Mouse (Mus musculus): ENCODE measurements at regions not wholly inside any gene's neighbourhood (a gene's known extent, or its start where the extent isn't known, plus 50 kb on each side); places are given as distances from the start of the nearest gene placed in this dataset.

DNA sequence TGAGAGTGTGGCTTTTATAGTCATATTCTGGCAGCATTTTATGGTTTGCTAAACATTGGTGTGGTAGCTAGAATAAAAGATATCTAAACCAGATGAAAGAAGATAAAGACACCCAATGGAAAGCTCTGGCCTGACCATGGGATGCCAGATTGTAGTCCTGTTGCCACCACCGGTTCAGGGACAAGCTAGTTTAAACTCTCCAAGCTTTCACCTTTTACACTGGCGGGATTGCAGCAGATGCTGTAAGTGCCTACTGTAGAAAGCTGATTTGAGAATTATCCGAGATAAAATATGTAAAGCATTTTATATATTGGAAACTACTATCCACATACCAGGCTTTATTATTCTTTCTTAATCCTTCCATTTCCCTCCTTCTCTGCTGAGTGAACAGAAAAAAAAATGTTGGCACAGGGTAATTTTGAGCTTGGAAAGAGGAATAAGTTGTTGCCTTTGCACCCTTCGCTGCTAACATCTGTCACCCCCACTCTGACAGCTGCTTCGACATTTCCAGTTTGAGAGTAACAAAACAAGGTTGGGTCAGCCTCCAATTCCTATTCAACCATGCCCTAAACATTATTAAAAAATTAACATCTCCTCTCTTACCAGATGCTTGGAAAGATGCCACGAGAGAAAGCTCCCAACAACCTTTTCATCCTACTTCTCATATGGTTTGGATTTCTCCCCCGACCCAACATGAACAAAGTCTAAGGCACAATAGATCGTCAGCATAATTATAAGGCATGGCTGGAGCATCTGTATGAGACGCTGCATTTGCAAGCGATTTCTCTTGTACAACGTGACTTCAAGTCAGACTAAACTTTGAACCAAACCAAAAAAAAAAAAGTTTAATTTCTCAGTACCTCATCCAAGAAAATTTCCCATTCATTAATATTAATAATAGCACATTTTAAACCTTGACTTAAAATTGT lies 287.8 kb downstream of the Etaa1 start:
- Histone ChIP-seq H3K27me3 (ENCODE audit: control insufficient read depth, insufficient read depth, low read length) (no peaks in the 10 kb centered on the region), H3K9ac (ENCODE audit: low read length) (no peak overlapping the region)
- WGBS = 77% methylated on average over 11 of the region's 11 CpGs

GRCm38 (mm10) chr11:17680998-17681397 lies 272.7 kb downstream of the Etaa1 start:
- Histone ChIP-seq H3K9me3 (ENCODE audit: control insufficient read depth, low read length) (peaks cover 5% of the 10 kb centered on the region), H3K4me3 (ENCODE audit: control insufficient read depth in 1 of 2, insufficient read depth in 1 of 2, low read depth in 1 of 2, low read length in 2 of 2) (no peak overlapping the region), H3K27ac (replicated peaks in 1 of 2; ENCODE audit: control insufficient read depth in 1 of 2, insufficient read depth in 1 of 2, low read depth in 2 of 2, low read length in 2 of 2) (no peak overlapping the region), H3K4me1 (ENCODE audit: control insufficient read depth in 2 of 2, insufficient read depth in 2 of 2, low read length in 2 of 2) (no peaks in the 10 kb centered on the region; a peak in 2 of 4 replicates), H3K27me3 (ENCODE audit: control insufficient read depth, insufficient read depth, low read length) (no peaks in the 10 kb centered on the region), H3K36me3 (ENCODE audit: control insufficient read depth, insufficient read depth, low read length) (no peaks in the 10 kb centered on the region), H3K9ac (ENCODE audit: low read length) (no peak overlapping the region), H3K4me2 (ENCODE audit: low read length) (no peak overlapping the region)
- WGBS = 73% methylated on average over 4 of the region's 4 CpGs
- no peak for ATAC-seq (ENCODE audit: insufficient number of reproducible peaks, insufficient read depth, low FRiP score, low read depth)

More for the DNA sequence above, 287.8 kb downstream of the Etaa1 start:
- Histone ChIP-seq H3K4me2 (ENCODE audit: low read length) (no peak overlapping the region), H3K9me3 (ENCODE audit: control insufficient read depth, low read length) (no peaks in the 10 kb centered on the region), H3K27ac (replicated peaks in 1 of 2; ENCODE audit: control insufficient read depth in 1 of 2, insufficient read depth in 1 of 2, low read depth in 2 of 2, low read length in 2 of 2) (no peak overlapping the region), H3K4me3 (ENCODE audit: control insufficient read depth in 1 of 2, insufficient read depth in 1 of 2, low read depth in 1 of 2, low read length in 2 of 2) (no peak overlapping the region), H3K4me1 (ENCODE audit: control insufficient read depth in 2 of 2, insufficient read depth in 2 of 2, low read length in 2 of 2) (peaks cover 4 to 12% of the 10 kb centered on the region in 2 experiments), H3K36me3 (ENCODE audit: control insufficient read depth, insufficient read depth, low read length) (no peaks in the 10 kb centered on the region)
- ATAC-seq (ENCODE audit: insufficient number of reproducible peaks, insufficient read depth, low FRiP score, low read depth) = no peak

DNA sequence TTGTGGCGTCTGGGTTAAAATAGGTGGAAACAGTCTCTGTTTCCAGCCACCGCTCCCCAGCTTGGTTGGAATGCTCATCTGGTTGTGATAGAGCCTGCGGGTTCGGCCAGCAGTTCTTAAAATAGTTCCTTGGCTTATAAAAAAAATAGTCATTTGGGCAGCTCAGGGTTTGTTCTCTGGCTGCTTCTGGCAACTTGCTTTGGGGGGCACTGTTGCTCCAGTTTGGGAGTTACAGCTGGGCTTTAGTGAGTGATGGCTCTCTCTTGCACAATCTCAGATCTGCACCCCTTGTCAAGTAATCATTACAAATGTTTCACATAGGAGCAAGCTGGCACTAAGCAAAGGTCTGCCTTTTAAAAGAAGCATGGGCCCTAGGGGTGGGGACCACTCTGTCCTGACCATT lies 268.0 kb downstream of the Etaa1 start:
- Histone ChIP-seq H3K27ac (replicated peaks in 1 of 2; ENCODE audit: control insufficient read depth in 1 of 2, insufficient read depth in 1 of 2, low read depth in 2 of 2, low read length in 2 of 2) (peak overlapping the region; percentile 8 to 51; a peak in 1 of 4 replicates), H3K4me2 (ENCODE audit: low read length) (peak overlapping the region; percentile 38), H3K27me3 (ENCODE audit: control insufficient read depth, insufficient read depth, low read length) (no peaks in the 10 kb centered on the region)

DNA sequence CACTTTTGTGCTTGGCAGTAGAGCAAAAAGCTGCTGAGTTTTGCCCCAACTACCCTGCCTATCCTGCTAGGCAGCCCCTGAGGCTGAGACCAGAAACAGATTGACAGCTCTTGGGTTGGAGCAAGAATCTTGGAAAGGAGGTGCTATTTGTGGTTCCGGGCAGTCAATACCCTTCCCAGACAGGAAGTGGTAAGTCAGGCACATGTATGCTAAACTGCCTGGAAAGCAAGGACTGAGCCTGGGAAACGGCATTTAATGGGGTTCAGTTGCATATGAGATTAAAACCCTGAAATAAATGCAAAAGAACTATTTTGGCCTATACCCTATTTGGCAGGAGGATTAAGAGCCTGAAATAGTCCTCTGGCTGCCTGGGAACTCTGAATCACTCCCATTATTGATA lies 266.9 kb downstream of the Etaa1 start:
- Histone ChIP-seq H3K9ac (ENCODE audit: low read length) (no peak overlapping the region), H3K9me3 (ENCODE audit: control insufficient read depth, low read length) (peaks cover 5% of the 10 kb centered on the region), H3K4me2 (ENCODE audit: low read length) (no peak overlapping the region), H3K27ac (replicated peaks in 1 of 2; ENCODE audit: control insufficient read depth in 1 of 2, insufficient read depth in 1 of 2, low read depth in 2 of 2, low read length in 2 of 2) (peak overlapping the region; percentile 52 to 55; a peak in 3 of 4 replicates), H3K4me1 (ENCODE audit: control insufficient read depth in 2 of 2, insufficient read depth in 2 of 2, low read length in 2 of 2) (peaks cover 4 to 7% of the 10 kb centered on the region in 2 experiments), H3K27me3 (ENCODE audit: control insufficient read depth, insufficient read depth, low read length) (no peaks in the 10 kb centered on the region), H3K4me3 (ENCODE audit: control insufficient read depth in 1 of 2, insufficient read depth in 1 of 2, low read depth in 1 of 2, low read length in 2 of 2) (no peak overlapping the region), H3K36me3 (ENCODE audit: control insufficient read depth, insufficient read depth, low read length) (no peaks in the 10 kb centered on the region)
- WGBS = 50% methylated on average over 2 of the region's 2 CpGs
- ATAC-seq (ENCODE audit: insufficient number of reproducible peaks, insufficient read depth, low FRiP score, low read depth) = no peak

More for the DNA sequence above, 268.0 kb downstream of the Etaa1 start:
- H3K4me1 ChIP-seq (ENCODE audit: control insufficient read depth in 2 of 2, insufficient read depth in 2 of 2, low read length in 2 of 2) = peaks cover 4 to 7% of the 10 kb centered on the region in 2 experiments
- H3K36me3 ChIP-seq (ENCODE audit: control insufficient read depth, insufficient read depth, low read length) = no peaks in the 10 kb centered on the region
- ATAC-seq (ENCODE audit: insufficient number of reproducible peaks, insufficient read depth, low FRiP score, low read depth) = peak; percentile 72; the same call in 1 of the 2 replicates
- H3K9ac ChIP-seq (ENCODE audit: low read length) = no peak overlapping the region
- H3K9me3 ChIP-seq (ENCODE audit: control insufficient read depth, low read length) = peaks cover 5% of the 10 kb centered on the region
- no peak overlapping the region for H3K4me3 ChIP-seq (ENCODE audit: control insufficient read depth in 1 of 2, insufficient read depth in 1 of 2, low read depth in 1 of 2, low read length in 2 of 2)
- 7% methylated on average over 4 of the region's 4 CpGs for WGBS

DNA sequence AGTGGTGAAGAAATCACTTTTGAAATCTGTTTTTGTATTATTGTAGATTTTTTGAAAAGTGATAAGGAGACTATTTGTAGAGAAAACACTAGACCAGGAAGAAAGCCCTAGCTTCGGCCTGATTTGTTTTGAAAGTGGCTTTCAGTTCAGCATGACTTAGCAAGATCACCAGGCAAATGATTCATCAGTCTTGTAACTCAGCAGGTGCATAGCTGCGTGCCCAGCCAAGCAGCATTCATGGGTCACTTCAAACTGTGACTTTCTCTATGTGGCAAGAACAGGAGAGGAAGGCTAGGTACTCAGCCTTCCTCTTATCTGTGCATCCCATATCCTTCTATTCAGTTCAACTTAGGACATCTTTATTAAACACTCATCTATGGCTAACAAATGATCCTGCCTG lies 259.5 kb downstream of the Etaa1 start:
- 54% methylated on average over 2 of the region's 2 CpGs for WGBS
- no peak overlapping the region for H3K9ac ChIP-seq (ENCODE audit: low read length)
- no peaks in the 10 kb centered on the region for H3K36me3 ChIP-seq (ENCODE audit: control insufficient read depth, insufficient read depth, low read length)
- H3K9me3 ChIP-seq (ENCODE audit: control insufficient read depth, low read length) = no peaks in the 10 kb centered on the region
- ATAC-seq (ENCODE audit: insufficient number of reproducible peaks, insufficient read depth, low FRiP score, low read depth) = no peak
- H3K4me2 ChIP-seq (ENCODE audit: low read length) = no peak overlapping the region
- H3K27ac ChIP-seq (replicated peaks in 1 of 2; ENCODE audit: control insufficient read depth in 1 of 2, insufficient read depth in 1 of 2, low read depth in 2 of 2, low read length in 2 of 2) = no peak overlapping the region
- H3K27me3 ChIP-seq (ENCODE audit: control insufficient read depth, insufficient read depth, low read length) = no peaks in the 10 kb centered on the region
- no peak overlapping the region for H3K4me3 ChIP-seq (ENCODE audit: control insufficient read depth in 1 of 2, insufficient read depth in 1 of 2, low read depth in 1 of 2, low read length in 2 of 2)
- no peaks in the 10 kb centered on the region for H3K4me1 ChIP-seq (ENCODE audit: control insufficient read depth in 2 of 2, insufficient read depth in 2 of 2, low read length in 2 of 2)

GRCm38 (mm10) chr11:17708769-17709168 lies 244.9 kb downstream of the Etaa1 start:
- Histone ChIP-seq H3K4me1 (ENCODE audit: control insufficient read depth in 2 of 2, insufficient read depth in 2 of 2, low read length in 2 of 2) (no peaks in the 10 kb centered on the region), H3K27me3 (ENCODE audit: control insufficient read depth, insufficient read depth, low read length) (no peaks in the 10 kb centered on the region), H3K27ac (replicated peaks in 1 of 2; ENCODE audit: control insufficient read depth in 1 of 2, insufficient read depth in 1 of 2, low read depth in 2 of 2, low read length in 2 of 2) (no peak overlapping the region), H3K9ac (ENCODE audit: low read length) (no peak overlapping the region), H3K36me3 (ENCODE audit: control insufficient read depth, insufficient read depth, low read length) (no peaks in the 10 kb centered on the region), H3K4me2 (ENCODE audit: low read length) (no peak overlapping the region), H3K9me3 (ENCODE audit: control insufficient read depth, low read length) (0 out of 2 replicates have a peak, but pooled peaks cover 3% of the 10 kb centered on the region), H3K4me3 (ENCODE audit: control insufficient read depth in 1 of 2, insufficient read depth in 1 of 2, low read depth in 1 of 2, low read length in 2 of 2) (no peak overlapping the region)
- no peak for ATAC-seq (ENCODE audit: insufficient number of reproducible peaks, insufficient read depth, low FRiP score, low read depth)

DNA sequence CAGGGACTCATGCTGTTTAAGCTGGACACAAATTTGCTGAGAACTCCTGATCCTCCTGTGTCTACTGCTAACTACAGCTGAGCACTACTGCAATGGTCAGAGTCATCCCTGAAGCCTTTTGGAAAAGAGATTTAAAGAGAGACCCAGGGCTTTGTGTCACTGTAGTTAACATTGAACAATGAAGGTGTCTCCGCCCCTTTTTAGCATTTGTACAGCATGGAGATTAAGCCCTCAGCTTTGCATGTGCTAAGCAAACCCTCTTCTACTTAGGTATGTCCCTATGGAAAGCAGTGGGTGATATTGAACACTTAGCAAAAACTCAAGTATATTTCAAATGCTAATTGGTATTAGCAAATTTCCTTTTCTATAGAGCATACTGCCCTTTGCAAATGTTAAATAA lies 231.6 kb downstream of the Etaa1 start:
- no peak overlapping the region for H3K27ac ChIP-seq (replicated peaks in 1 of 2; ENCODE audit: control insufficient read depth in 1 of 2, insufficient read depth in 1 of 2, low read depth in 2 of 2, low read length in 2 of 2)
- H3K4me2 ChIP-seq (ENCODE audit: low read length) = no peak overlapping the region
- WGBS = 70% methylated on average over 1 of the region's 1 CpGs
- H3K9me3 ChIP-seq (ENCODE audit: control insufficient read depth, low read length) = no peaks in the 10 kb centered on the region
- H3K27me3 ChIP-seq (ENCODE audit: control insufficient read depth, insufficient read depth, low read length) = no peaks in the 10 kb centered on the region
- H3K9ac ChIP-seq (ENCODE audit: low read length) = no peak overlapping the region
- H3K36me3 ChIP-seq (ENCODE audit: control insufficient read depth, insufficient read depth, low read length) = no peaks in the 10 kb centered on the region
- H3K4me3 ChIP-seq (ENCODE audit: control insufficient read depth in 1 of 2, insufficient read depth in 1 of 2, low read depth in 1 of 2, low read length in 2 of 2) = no peak overlapping the region
- no peaks in the 10 kb centered on the region for H3K4me1 ChIP-seq (ENCODE audit: control insufficient read depth in 2 of 2, insufficient read depth in 2 of 2, low read length in 2 of 2)
- no peak for ATAC-seq (ENCODE audit: insufficient number of reproducible peaks, insufficient read depth, low FRiP score, low read depth)

All from heart, embryonic 14.5 days (tissue).